Mouse (Mus musculus): Measurements from ENCODE around the gene Gfpt1. TPM values are rescaled to one million over a fixed set of nuclear protein-coding genes. Genes with fewer than 3 reads are reported as not detected.
"Not testable (repeated sequence)": the region's sequence is repeated elsewhere in the genome, so short reads cannot be mapped to it uniquely, and the experiment has no call there.

The Gfpt1 gene
- total RNA-seq, 2 experiments from 2014 or later = 48.1 to 52.9 TPM

- intact Hi-C loops (cut with DNase I) = no loop called here
- DNase-seq (ENCODE audit: low spot score in 2 of 2) = no peak
These were observed 49.8 kb downstream of the Gfpt1 start for GRCm38 (mm10) chr6:87092476-87092875.

GRCm38 (mm10) chr6:87093631-87094030, 51.0 kb downstream of the Gfpt1 start:
- intact Hi-C loops (cut with DNase I); DNase-seq (ENCODE audit: low spot score in 2 of 2): not testable (repeated sequence)

GRCm38 (mm10) chr6:87099261-87099660, 56.6 kb downstream of the Gfpt1 start:
- intact Hi-C loops (cut with DNase I) = no loop called here
- DNase-seq (ENCODE audit: low spot score in 2 of 2) = no peak

DNA sequence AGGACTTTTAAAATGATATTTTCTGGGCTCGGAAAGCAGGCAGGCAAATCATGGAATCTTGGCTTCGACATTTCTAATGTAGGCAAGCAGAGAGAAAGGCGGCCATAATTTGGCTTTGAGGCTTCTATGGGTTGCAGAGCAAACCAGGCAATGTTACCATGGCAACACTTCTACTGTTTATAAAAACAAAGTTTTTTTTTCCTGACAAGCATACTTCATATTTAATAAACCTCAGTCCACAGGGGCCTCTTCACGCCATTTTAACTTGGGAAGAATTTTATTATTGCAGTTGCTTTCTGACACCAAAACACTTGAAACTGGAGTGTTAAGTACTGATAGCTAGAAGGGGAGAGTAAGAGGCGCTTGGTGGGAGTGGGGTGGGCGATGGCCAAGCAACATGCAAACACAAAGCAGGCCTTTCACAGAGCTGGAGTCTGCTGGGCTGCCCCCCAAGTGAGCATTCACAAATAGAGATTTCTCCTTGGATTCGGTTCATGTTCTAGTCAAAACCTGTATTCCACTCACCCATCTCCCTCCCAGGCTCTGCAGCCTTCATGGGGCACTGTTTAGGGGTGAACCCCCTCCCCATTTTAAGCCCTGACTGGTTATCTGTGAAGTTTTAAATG, 57.1 kb downstream of the Gfpt1 start:
- peak in 1 of 2 experiments; percentile 17 for DNase-seq (ENCODE audit: low spot score in 2 of 2)
- intact Hi-C loops (cut with DNase I) = loop anchor here (5.0 to 10.0 kb wide), 2 partner anchors 223 to 415 kb away; no protein-coding TSS in a partner anchor

DNA sequence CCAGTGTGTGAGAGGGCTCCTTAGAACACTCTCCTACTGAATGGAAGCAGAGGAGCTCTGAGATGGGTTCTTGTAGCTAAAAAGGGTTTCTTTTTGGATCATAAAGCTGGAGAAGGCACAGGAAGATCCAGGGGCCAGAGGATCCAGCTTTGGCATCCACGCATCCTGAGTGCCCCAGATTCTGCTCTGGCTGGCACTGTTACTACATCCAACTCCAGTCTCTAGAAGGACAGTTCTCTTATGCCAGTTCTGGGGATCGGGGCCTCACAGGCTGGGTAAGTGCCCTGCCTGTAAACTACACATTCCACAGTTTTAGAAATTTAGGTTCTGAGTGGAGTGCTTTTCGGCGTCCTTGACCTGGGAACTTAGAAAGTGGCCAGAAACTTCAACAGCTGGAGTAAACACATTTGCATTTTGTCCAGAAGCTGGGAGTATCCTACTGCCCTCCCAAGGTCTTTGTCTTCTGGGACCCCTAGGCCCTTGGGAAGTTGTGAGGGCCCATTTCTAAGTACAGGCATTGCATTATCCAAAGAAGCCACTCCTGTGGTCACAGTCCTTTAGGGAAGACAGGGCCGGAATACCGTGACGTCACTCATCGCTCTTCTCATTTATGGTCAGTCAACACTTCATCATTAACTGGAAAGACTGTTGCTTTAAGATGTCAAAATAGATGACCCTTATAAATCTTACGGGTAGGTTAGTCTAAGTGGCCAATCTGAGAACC, 57.8 kb downstream of the Gfpt1 start:
- no peak for DNase-seq (ENCODE audit: low spot score in 2 of 2)

DNA sequence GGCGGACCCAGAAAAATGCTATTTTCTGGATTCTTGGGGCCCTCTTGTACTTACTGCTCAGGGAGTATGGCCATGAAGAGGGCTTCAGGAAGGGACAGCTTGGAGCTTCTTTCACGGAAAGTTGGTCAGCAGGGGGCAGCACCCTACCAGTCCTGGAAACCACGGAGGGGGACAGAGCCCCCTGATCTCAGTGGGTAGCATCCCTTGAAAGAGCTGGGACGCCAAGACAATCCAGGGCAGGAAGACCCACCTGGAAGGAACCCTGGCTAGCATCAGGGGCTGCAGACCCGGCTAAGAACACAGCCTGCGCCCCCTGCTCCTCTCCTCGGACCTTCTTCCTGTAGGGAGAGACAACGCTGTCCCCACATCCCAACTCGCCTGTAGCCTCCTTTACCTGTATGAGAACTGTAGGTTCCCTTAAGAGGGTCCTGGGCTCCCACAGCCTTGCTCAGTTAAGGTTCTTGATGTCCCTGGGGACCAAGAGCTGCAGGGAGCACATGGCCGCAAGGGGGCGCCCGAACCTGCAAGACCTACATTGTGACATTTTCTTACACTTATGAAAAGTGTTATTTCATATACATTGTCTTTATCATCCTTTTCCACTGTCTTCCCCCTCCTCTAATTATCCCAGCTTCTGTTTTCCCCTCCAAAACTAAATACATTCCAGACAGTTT, 58.8 kb downstream of the Gfpt1 start:
- peak; percentile 82 to 84 for DNase-seq (ENCODE audit: low spot score in 2 of 2)
- intact Hi-C loops (cut with DNase I) = loop anchor here (1.0 to 10.0 kb wide), 4 partner anchors 221 to 413 kb away; partner anchors contain the start of gene Antxr1

More for the DNA sequence above, 57.8 kb downstream of the Gfpt1 start:
- intact Hi-C loops (cut with DNase I) = loop anchor here (1.0 to 10.0 kb wide), 4 partner anchors 222 to 414 kb away; partner anchors contain the start of gene Antxr1

- DNase-seq (ENCODE audit: low spot score in 2 of 2) = no peak
- intact Hi-C loops (cut with DNase I) = loop anchor here (1.0 to 10.0 kb wide), 4 partner anchors 220 to 413 kb away; partner anchors contain the start of gene Antxr1
These were observed 59.3 kb downstream of the Gfpt1 start for GRCm38 (mm10) chr6:87101955-87102353.

DNA sequence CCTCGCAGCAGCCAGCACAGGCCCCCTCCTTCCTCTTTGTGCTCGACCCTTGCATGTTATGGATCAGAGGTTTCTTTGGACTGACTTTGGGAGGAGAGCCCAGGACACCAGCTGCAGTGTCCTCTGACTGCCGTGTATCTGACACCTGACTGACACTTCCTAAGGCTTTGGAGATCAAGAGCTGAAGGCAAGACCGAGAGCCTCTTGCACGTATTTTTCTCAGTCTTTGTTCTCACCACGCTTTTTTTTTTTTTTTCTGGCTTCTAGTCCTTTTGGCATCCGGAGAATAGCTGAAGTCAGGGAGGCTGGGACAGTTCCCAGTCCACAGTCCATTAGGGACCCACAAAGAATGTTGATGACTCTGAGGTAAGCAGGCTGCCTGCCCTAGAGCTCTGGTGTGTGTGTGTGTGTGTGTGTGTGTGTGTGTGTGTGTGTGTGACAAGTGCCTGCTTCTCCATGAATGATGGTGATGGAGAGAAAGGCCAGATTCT, 59.8 kb downstream of the Gfpt1 start:
- intact Hi-C loops (cut with DNase I) = loop anchor here (5.0 to 10.0 kb wide), 2 partner anchors 220 to 412 kb away; no protein-coding TSS in a partner anchor
- no peak for DNase-seq (ENCODE audit: low spot score in 2 of 2)

- DNase-seq (ENCODE audit: low spot score in 2 of 2) = no peak
These were observed 60.7 kb downstream of the Gfpt1 start for GRCm38 (mm10) chr6:87103314-87103713.

GRCm38 (mm10) chr6:87104123-87104796, 61.6 kb downstream of the Gfpt1 start, which contains the start of gene D6Ertd527e:
Gene D6Ertd527e, plus strand, starts transcription at chr6:87104746.
- no peak for DNase-seq (ENCODE audit: low spot score in 2 of 2)

More at GRCm38 (mm10) chr6:87103314-87103713, 60.7 kb downstream of the Gfpt1 start:
- intact Hi-C loops (cut with DNase I) = loop anchor here (5.0 to 10.0 kb wide), 2 partner anchors 219 to 411 kb away; no protein-coding TSS in a partner anchor

DNA sequence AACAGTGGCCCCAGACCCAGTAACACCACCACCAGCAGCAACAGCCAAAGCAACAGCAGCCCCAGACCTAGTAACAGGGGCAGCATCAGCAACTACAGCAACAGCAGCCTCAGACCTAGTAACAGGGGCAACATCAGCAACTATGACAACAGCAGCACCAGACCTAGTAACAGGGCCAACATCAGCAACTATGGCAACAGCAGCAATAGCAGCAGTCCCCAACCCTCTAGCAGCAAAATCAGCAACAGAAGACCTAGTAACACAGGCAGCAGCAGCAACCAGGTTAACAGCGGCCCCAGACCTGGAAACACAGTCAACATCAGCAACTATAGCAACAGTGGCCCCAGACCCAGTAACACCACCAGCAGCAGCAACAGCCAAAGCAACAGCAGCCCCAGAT, 68.8 kb downstream of the Gfpt1 start:
- DNase-seq (ENCODE audit: low spot score in 2 of 2) = no peak
- intact Hi-C loops (cut with DNase I) = no loop called here

More at GRCm38 (mm10) chr6:87104123-87104796, 61.6 kb downstream of the Gfpt1 start, which contains the start of gene D6Ertd527e:
- intact Hi-C loops (cut with DNase I) = loop anchor here (5.0 to 10.0 kb wide), 2 partner anchors 218 to 411 kb away; no protein-coding TSS in a partner anchor

- no peak for DNase-seq (ENCODE audit: low spot score in 2 of 2)
- intact Hi-C loops (cut with DNase I) = no loop called here
These were observed 69.5 kb downstream of the Gfpt1 start for GRCm38 (mm10) chr6:87112125-87112524.

GRCm38 (mm10) chr6:87115981-87116380, 73.3 kb downstream of the Gfpt1 start:
- DNase-seq (ENCODE audit: low spot score in 2 of 2) = no peak
- intact Hi-C loops (cut with DNase I) = no loop called here

- intact Hi-C loops (cut with DNase I) = no loop called here
- DNase-seq (ENCODE audit: low spot score in 2 of 2) = no peak
These were observed 74.0 kb downstream of the Gfpt1 start for GRCm38 (mm10) chr6:87116596-87116995.

DNA sequence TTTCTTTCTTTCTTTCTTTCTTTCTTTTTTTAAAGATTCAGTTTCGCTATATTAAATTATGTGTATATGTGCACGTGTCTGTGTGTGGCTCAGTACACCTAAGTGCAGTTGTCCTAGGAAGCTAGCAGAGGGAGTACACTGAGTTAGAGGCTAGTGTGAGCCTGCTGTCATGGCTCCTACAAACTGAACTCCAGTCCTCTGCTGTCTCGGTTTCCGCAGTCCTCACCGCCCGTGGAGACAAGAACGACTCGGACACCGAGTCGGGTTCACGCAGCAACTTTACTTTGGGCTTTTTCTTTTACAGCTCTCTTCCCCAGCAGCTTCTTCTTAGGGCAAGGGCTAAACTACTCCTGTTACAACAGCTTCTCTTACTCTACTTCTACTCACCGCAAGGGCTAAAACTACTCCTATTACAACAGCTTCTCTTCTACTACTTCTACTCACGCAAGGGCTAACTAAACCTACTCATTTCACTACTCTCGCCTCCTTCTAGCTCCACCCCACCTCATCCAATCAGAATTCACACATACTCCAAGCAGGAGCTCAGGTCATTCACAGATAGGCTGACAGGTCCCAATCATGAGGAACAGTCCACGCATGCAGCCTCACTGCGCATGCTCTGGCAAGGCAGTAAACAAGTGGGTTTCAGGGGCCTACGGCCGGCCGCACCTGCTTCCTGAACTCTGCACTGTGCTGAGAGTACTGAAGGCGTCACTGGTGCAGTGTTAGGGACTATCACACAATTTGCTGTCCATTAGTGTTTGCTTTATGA, 76.6 kb downstream of the Gfpt1 start:
- intact Hi-C loops (cut with DNase I) = no loop called here
- DNase-seq (ENCODE audit: low spot score in 2 of 2) = no peak

DNA sequence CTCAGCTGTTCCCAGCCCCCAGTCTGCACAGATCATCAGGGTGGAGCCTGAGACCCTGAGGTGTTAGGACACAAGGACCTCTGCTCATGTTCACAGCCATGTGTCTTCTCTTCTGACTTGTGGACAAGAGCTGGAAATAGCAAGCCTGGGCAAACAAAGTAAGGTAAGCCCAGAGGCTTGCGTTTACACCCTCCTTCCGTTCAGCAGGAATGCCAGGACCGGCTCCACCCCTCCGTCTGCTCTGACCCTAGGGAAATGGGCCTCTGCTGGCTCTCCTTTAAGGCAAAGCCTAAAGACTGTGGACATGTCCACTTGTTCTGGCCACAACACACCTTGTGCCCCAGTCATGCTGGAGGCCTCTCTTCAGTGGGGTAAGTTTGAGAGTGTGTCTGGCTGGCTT, 77.3 kb downstream of the Gfpt1 start:
- intact Hi-C loops (cut with DNase I) = no loop called here
- no peak for DNase-seq (ENCODE audit: low spot score in 2 of 2)

GRCm38 (mm10) chr6:87120661-87121060, 78.0 kb downstream of the Gfpt1 start:
- no peak for DNase-seq (ENCODE audit: low spot score in 2 of 2)
- intact Hi-C loops (cut with DNase I) = no loop called here

- DNase-seq (ENCODE audit: low spot score in 2 of 2) = no peak
- intact Hi-C loops (cut with DNase I) = no loop called here
These were observed 79.3 kb downstream of the Gfpt1 start for GRCm38 (mm10) chr6:87121961-87122360.

All from left cerebral cortex, postnatal 36 days (tissue).